Mouse (Mus musculus) liver (tissue): ENCODE data around the gene Cd6.

Source experiments
- DNase-seq: peaks from one replicate; pipeline ENCODE4 v3.0.0-alpha.2; 2020; ENCODE audit warnings: mixed read lengths

The Cd6 gene

GRCm38 (mm10) chr19:10835671-10836070, 5.8 kb upstream of the Cd6 start:
- DNase-seq = no peak

- no peak for DNase-seq
Measured at GRCm38 (mm10) chr19:10833611-10834010, 3.8 kb upstream of the Cd6 start.

- DNase-seq = no peak
Measured at GRCm38 (mm10) chr19:10832030-10832429, 2.2 kb upstream of the Cd6 start.

DNA sequence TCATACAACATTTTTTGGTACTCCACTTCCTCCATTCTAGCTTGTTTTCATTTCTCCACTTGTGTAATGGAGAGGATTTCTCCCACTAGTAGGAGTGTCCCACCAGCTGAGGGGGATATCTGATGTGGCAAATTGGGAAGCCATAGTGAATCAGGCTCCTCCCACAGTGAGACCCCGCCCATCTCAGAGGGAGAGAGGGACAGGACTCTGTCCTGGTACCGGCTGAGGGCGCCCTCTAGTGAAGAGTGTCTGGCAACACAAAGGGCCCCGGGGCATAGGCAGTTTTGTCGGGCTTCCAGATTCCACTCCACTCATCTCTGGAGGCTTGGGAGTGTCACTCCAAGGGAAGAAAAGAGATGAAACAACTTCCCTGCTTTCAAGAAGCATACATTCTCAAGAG, 1.6 kb upstream of the Cd6 start:
- DNase-seq = peak; percentile 75

DNA sequence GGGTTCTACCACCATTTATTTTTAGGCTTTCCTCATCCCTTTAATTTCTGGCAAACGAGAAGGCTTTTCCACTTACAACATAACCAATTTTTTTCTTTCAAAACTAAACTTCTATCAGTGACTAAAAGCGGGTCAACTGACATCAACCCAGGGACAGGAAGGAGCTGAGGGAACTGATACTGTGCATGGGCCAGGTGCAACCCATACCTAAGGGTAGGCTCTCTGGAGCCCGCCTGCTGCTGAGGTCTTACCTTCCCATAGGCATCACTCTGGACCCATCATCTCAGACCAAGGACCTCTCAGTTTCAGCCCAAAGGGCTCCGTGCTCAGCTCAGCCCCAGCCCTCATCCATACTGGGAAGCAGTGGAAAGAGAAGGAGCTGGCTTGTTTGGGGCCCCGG, 1.5 kb downstream of the Cd6 start:
- no peak for DNase-seq

GRCm38 (mm10) chr19:10824061-10824460, 5.8 kb downstream of the Cd6 start:
- no peak for DNase-seq

- no peak for DNase-seq
Measured at GRCm38 (mm10) chr19:10822534-10822933, 7.3 kb downstream of the Cd6 start.

GRCm38 (mm10) chr19:10821319-10821718, 8.5 kb downstream of the Cd6 start:
- DNase-seq = no peak

GRCm38 (mm10) chr19:10818217-10818946, 11.5 kb downstream of the Cd6 start:
- no peak for DNase-seq

- no peak for DNase-seq
Measured at GRCm38 (mm10) chr19:10816462-10816861, 13.4 kb downstream of the Cd6 start.

DNA sequence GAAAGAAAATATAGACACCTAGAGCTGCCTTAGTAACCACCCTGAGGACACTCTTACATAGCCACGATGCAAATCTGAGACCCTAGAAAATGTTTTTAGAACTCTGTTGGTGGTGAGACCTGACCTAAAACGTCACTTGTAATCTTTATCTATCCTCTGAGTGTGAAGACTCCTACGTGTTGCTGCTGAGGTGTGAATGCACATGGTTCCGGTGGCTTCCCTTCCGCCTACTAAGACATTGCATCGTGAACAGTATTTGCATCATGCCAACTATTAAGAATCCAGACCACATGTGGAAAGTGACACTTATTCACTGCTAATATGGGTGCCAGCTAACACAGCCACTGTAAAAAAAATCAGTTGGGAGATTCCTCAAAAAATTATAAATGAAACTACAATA, 14.0 kb downstream of the Cd6 start:
- DNase-seq = no peak

DNA sequence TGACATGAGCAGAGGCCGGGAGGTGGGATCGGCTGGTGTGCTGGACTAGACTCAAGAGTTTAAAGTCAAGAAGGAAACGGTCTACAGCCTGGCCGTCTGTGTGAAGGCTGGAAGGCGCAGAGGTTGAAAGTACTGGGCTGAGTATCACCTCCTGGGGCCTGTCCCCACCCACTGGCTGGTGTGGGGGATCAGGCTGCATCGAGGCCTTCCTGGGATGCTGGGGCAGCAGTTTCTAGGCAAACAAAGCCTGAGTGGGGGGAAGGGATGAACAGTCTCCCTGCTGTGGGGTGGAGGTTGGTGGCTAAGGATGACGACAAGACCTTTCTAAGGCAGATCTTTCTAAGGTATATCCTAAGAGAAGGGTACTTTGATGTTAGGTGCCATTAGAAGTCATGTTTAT, 16.0 kb downstream of the Cd6 start:
- no peak for DNase-seq

DNA sequence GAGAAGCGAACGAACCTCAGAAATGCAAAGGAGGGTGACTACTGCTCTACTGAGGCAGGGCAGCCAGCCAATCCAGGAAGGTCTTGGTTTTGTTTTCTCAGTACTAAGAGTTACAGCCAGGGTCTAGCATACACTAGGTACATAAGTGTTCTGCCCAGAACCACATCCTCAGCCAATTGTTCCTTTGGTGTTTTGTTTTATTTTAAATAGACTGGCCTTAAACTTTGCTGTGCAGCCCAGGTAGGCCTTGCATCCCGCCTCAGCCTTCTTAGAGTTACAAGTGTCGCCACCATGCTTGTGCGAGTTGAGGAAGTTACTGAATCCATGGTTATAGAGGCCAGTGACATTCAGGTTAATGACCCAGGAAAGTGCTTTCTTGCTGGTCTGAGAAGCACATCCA, 16.8 kb downstream of the Cd6 start:
- DNase-seq = no peak

DNA sequence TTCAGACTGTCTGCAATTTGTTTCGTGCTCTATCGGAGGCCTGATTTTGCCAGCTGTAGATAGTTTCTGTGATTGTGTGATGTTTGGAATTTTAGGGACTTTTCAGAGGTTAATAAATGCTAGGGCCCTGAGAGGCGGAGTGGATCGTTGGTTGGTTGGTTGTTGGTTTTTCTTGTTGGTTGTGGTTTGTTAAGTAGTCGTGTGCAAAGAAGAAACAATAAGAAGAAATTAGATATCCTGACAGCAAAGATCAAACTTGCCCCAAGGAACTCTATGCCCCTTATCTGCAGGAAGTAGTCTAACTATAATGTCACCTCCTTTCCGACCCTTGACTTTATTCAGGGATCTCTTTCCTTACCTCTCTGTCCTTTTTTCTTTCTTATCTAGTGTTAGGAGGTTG, 18.4 kb downstream of the Cd6 start:
- DNase-seq = no peak

DNA sequence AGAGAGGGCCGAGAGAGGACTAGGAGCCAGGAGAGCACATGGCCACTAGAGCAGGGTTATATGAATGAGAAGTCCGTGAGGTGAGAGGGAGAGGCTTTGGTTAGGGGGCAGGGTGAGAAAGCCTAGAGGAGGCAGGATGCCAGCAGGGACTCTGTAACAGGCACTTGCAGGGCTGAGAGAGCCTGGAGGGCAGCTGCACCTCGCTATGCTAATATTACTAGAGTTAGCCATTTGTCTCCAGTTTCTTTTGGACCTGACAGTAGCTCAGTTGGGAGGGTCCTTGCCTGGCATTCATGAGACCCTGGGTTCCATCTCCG, 19.7 kb downstream of the Cd6 start:
- DNase-seq = no peak

DNA sequence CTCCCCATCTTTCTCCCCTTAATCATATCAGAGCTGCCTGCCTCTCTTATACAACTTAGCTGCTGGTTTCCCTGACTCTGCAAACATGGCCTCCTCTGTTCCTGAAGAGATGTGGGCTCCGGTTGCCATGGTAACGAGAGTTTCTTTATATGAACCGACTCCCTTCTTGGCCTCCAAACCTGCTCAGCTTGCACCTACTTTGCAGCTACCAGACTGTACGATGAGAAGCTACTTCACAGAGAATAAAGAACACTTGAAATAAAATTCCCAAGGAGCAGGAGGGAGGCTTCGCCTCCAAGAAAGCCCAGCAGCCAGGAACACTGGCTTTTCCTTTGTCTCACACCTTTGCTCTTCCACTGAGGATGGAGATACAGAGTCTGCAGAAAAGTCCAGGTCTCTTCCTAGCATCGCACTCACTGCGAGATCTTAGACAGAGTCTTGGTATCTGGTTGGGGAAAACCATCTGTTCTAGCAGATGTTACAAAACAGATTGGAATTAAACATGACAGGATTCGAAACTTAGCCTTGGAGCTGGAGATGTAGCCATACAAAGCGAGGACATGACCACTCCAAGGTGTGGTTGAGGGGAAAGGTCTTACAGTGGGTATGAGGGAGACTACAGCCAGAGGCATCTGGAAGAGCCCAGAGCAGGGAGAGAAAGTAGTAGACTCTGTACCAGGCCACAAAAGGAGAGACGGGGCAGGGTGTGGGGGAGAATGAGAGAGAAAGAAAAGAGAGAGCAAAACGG, 20.3 kb downstream of the Cd6 start:
- DNase-seq = no peak

- no peak for DNase-seq
Measured at GRCm38 (mm10) chr19:10808524-10809233, 21.2 kb downstream of the Cd6 start.

DNA sequence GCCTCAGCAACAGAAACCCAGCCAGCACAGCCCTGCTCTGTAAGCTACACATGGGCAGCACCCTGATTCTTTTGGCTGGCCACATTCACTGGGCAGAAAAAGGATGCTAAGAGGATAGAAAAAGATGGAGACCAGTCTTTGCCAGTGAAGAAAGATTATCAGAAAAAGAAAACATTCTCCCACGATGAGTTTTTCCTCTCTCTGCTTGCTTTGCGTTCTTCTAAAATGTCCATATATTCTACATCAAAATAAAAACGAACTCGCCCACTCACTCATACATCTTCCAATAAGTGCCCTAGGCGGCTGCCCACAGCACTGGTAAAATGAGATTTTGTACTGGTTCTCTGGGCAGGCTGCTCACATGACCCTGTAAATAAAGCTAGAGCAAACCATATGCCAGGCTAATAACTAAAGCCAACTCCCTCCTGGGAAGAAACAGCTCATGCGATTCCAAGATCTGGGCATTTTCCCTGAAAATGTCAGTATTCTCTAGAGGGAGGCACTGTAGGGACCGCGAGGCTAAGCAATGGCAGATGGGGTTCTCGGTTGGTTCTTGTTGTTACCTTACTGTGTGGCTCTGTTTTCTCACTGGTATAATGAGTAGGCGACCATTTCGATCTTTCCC, 24.1 kb downstream of the Cd6 start:
- no peak for DNase-seq

DNA sequence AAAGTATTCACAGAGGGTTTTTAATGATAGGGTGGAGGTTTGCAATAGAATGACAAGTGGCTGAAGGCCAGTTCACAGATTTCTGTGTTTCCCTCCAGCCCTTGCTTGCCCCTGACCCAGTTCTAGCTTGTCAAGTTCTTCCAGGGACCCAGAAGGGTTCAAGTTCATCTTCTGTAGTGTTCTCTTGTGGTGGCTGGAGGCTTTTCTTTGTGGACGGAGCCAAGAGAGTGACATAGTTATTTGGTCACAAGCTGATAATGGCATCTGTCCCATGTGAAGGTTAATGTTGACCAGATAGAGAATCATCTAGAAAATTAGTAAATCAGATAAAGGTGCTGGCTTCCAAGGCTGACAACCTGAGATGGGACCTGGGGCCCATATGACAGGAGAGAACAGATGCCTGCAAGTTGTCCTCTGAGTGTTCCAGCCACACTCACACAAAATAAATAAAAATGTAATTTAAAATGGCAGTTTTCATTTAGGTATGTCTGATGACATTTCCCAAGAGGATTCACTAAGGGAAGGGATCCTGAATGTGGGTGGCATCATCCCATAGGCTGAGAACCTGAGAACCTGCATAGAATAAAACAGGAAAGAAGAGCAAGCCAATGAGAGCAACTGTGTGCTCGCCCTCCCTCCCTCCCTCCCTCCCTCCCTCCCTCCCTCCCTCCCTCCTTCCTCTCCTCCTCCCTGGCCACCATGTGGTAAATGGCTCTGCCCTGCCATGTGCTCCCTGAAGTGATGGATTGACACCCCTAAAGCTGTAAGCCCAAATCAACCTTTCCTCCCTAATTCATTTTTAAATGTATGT, 24.8 kb downstream of the Cd6 start:
- DNase-seq = no peak

DNA sequence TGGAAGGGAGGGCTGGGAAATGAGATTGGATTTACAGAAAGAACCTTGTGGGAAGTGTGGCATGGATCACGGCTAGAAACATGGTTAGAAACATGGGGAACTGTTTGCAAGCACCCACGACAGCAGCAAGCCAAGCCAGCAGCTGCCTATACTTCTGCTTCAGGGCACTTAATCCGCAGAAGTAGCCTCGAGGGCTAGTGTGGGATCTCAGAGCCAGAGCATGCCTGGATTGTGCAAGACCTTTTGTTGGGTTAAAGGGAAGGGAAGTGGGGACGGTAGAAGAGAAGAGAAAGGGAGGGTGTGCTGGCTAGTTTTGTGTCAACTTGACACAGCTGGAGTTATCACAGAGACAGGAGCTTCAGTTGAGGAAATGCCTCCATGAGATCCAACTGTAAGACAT, 26.1 kb downstream of the Cd6 start:
- DNase-seq = no peak

GRCm38 (mm10) chr19:10801906-10802305, 28.0 kb downstream of the Cd6 start:
- DNase-seq = no peak

DNA sequence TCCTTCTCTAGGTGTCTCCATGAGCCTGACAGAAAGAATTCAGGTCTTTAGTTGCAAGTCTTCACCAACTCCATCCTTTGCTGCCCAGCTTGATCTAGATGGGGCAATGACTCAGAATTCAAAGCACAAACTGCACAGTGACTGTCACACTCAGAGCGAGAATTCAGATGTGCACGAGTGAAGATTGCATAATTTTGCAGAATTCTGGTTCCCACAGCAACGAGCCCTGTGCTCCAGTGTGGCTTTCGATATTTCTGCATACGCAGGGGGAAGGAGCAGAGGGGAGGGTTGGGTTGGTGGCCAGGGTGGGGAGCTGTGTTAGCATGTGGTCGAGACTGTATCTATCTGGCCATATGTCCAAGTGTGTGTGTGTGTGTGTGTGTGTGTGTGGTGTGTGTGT, 28.8 kb downstream of the Cd6 start:
- DNase-seq = no peak

DNA sequence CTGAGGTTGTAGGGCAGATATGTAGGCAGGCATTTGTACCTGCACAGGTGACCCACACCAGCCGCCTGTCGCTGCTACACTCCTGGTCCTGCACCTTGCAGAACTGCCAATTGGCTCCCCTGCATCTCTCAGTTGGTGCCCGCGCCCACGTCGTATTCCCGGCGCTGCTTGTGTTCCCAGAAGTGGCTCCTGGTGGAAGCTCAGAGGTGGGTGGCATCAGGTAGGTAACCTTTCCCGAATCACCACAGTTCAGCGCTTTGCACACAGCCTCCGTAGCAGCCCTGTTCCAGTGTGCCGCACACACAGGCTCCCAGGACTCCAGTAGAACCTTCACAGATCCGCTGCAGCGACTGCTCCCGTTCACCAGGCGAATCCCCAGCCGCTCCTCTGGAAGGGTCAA, 30.7 kb downstream of the Cd6 start:
- DNase-seq = no peak
